ENCODE assay signal across 25 mouse cellular contexts in the genomic region with DNA sequence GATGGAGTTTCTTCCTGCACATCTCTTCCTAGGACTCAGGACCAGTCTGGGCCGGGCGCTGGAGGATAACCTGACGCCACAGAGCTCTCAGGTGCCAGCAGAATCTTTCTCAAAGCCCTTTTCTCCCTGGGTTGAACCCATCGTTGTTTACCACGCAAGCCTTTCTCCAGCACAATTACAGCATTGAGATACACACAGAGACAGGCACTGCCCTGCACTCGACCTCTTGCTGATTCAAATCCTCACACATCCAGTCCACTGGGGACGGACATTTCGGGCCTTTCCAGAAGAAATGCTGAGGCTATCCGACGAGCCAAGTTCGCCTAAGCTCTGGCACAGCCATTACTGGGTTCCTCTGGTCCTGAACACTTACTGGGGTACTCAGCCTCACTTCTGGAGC. TPM values are rescaled to one million over a fixed set of nuclear protein-coding genes. Genes with fewer than 3 reads are reported as not detected.
DNase-seq lines count a peak whose midpoint lies in the region; ATAC-seq and TF ChIP-seq lines count a peak whose summit lies in the region.
"Had no signal": no experiment of that assay in that cellular context is flagged by ENCODE, and none has a peak within 500 bp of the region (broad histone marks: within the 10 kb centered on the region; RNA-seq: fewer than 3 reads in every experiment).

No protein-coding gene starts in this region.

- WGBS in embryonic facial prominence, embryonic 12.5 days, result 80% methylated on average over 11 of the region's 11 CpGs
- WGBS in embryonic facial prominence, embryonic 10.5 days, result 84% methylated on average over 11 of the region's 11 CpGs

- DNase-seq in embryonic facial prominence, embryonic 10.5 days (ENCODE audit: low spot score), result no peak
- no peak for DNase-seq in layer of hippocampus, adult 2 months (ENCODE audit: low spot score in 2 of 2)
- no peak for DNase-seq in layer of hippocampus, adult 8-10 months (ENCODE audit: low spot score in 2 of 2)
- DNase-seq in thymus, postnatal 4 days, result peak; percentile 7
- no peak for DNase-seq in thymus, postnatal 10 days (ENCODE audit: low spot score in 2 of 2)
- no peak for DNase-seq in gastrocnemius, postnatal 25 days
- DNase-seq: adrenal gland, adult 2 months; adrenal gland, postnatal 10 days; adrenal gland, postnatal 36 days; cerebellum, adult 11-12 months; cerebellum, adult 2 months; cerebellum, adult 9-10 months; cerebellum, postnatal 10 days; cerebellum, postnatal 25 days; embryo, embryonic 11 days had no signal

- no peak for ATAC-seq in embryonic facial prominence, embryonic 12.5 days (ENCODE audit: insufficient number of reproducible peaks, insufficient read depth, low FRiP score, low TSS enrichment)
- ATAC-seq: forebrain, embryonic 14.5 days; forebrain, embryonic 16.5 days had no signal

- no peak overlapping the region for H3K27ac ChIP-seq in embryonic facial prominence, embryonic 12.5 days
- no peak overlapping the region for H3K27ac ChIP-seq in embryonic facial prominence, embryonic 10.5 days (replicated peaks)
- H3K27ac ChIP-seq in layer of hippocampus, adult 2 months, result peak overlapping the region; percentile 70
- peak overlapping the region; percentile 64; the same call in 1 of the 2 replicates for H3K27ac ChIP-seq in cortical plate, adult 2 months (ENCODE audit: insufficient read depth, low read length)
- H3K27ac ChIP-seq: embryonic facial prominence, embryonic 13.5 days; embryonic facial prominence, embryonic 15.5 days; forebrain, embryonic 10.5 days; forebrain, embryonic 12.5 days had no signal

- peaks cover 45% of the 10 kb centered on the region for H3K27me3 ChIP-seq in embryonic facial prominence, embryonic 12.5 days
- H3K27me3 ChIP-seq in embryonic facial prominence, embryonic 10.5 days (replicated peaks; ENCODE audit: low read depth, poor library complexity, severe bottlenecking), result peaks cover 53% of the 10 kb centered on the region

- TF ChIP-seq POLR2A in cortical plate, adult 2 months (IDR thresholded peaks at IDR 0.05; ENCODE audit: extremely low read depth, insufficient read depth, low read length), result no peak

- H3K4me2 ChIP-seq in embryonic facial prominence, embryonic 12.5 days (replicated peaks), result no peak overlapping the region
- H3K4me2 ChIP-seq: embryonic facial prominence, embryonic 13.5 days; embryonic facial prominence, embryonic 15.5 days; forebrain, embryonic 12.5 days had no signal

- H3K9ac ChIP-seq in embryonic facial prominence, embryonic 12.5 days, result 0 out of 2 replicates have a peak overlapping the region, but pooled peaks have one; percentile 19
- H3K9ac ChIP-seq: embryonic facial prominence, embryonic 13.5 days; embryonic facial prominence, embryonic 15.5 days; forebrain, embryonic 12.5 days had no signal

- H3K36me3 ChIP-seq in embryonic facial prominence, embryonic 12.5 days, result no peaks in the 10 kb centered on the region
- no peaks in the 10 kb centered on the region for H3K36me3 ChIP-seq in embryonic facial prominence, embryonic 10.5 days (replicated peaks)
- H3K36me3 ChIP-seq: embryonic facial prominence, embryonic 13.5 days; embryonic facial prominence, embryonic 15.5 days; forebrain, embryonic 10.5 days; forebrain, embryonic 12.5 days had no signal

- H3K9me3 ChIP-seq in embryonic facial prominence, embryonic 12.5 days, result no peaks in the 10 kb centered on the region
- H3K9me3 ChIP-seq in embryonic facial prominence, embryonic 10.5 days, result no peaks in the 10 kb centered on the region
- H3K9me3 ChIP-seq: embryonic facial prominence, embryonic 13.5 days; embryonic facial prominence, embryonic 15.5 days; forebrain, embryonic 10.5 days; forebrain, embryonic 12.5 days had no signal

- H3K4me3 ChIP-seq in embryonic facial prominence, embryonic 12.5 days, result no peak overlapping the region
- no peak overlapping the region for H3K4me3 ChIP-seq in embryonic facial prominence, embryonic 10.5 days
- H3K4me3 ChIP-seq in layer of hippocampus, adult 2 months, result no peak overlapping the region
- H3K4me3 ChIP-seq in cortical plate, adult 2 months (ENCODE audit: insufficient read depth, low read length), result no peak overlapping the region
- H3K4me3 ChIP-seq: embryonic facial prominence, embryonic 13.5 days; embryonic facial prominence, embryonic 15.5 days; erythroblast, embryonic 14.5 days; forebrain, embryonic 10.5 days; forebrain, embryonic 12.5 days had no signal

- TF ChIP-seq CTCF in layer of hippocampus, adult 2 months (conservative IDR thresholded peaks at IDR 0.05), result no peak
- TF ChIP-seq CTCF in cortical plate, adult 2 months (IDR thresholded peaks at IDR 0.05; ENCODE audit: extremely low read depth, insufficient read depth, low read length), result no peak

- peaks cover 11% of the 10 kb centered on the region; the same call in 1 of the 2 replicates for H3K4me1 ChIP-seq in embryonic facial prominence, embryonic 12.5 days
- H3K4me1 ChIP-seq in embryonic facial prominence, embryonic 10.5 days, result peaks cover 17% of the 10 kb centered on the region
- no peaks in the 10 kb centered on the region for H3K4me1 ChIP-seq in cortical plate, adult 2 months (ENCODE audit: control insufficient read depth, insufficient read depth, low read length)

RNA-seq across cellular contexts. Expression of a gene that starts 2.5 kb away (rescaled TPM):
- polyA plus RNA-seq in embryonic facial prominence, embryonic 12.5 days (2016; fragmentation: Nextera tagmentation; extraction: Ambion mirVana), result 0.39 and 0.40 TPM in 2 replicates
- polyA plus RNA-seq in embryonic facial prominence, embryonic 10.5 days (2016; fragmentation: Nextera tagmentation; extraction: Ambion mirVana), result 0.05 and 0.16 TPM in 2 replicates
- total RNA-seq in layer of hippocampus, adult 2 months (2021), result 1 to 10 TPM; 5.6 to 7.0 TPM
- total RNA-seq in layer of hippocampus, adult 8-10 months (2022), result 10 to 100 TPM in 2 of 4 experiments, 1 to 10 TPM in 2; 8.8 to 14.4 (median 11.5) TPM
- 6.5 and 8.2 TPM in 2 replicates for polyA plus RNA-seq in cortical plate, adult 2 months (2012; rRNA removed)
- under 1 TPM; 0.08 to 0.13 TPM for total RNA-seq in gastrocnemius, postnatal 25 days (2021)
- polyA plus RNA-seq: forebrain, embryonic 10.5 days had no signal

RNA-seq across cellular contexts. Expression of a gene that starts 34.8 kb away (rescaled TPM):
- polyA plus RNA-seq in embryonic facial prominence, embryonic 12.5 days (2016; fragmentation: Nextera tagmentation; extraction: Ambion mirVana), result 7.3 and 8.4 TPM in 2 replicates
- 9.0 and 10.2 TPM in 2 replicates for polyA plus RNA-seq in embryonic facial prominence, embryonic 10.5 days (2016; fragmentation: Nextera tagmentation; extraction: Ambion mirVana)
- total RNA-seq in layer of hippocampus, adult 2 months (2021), result 10 to 100 TPM; 77.4 to 94.2 TPM
- total RNA-seq in layer of hippocampus, adult 8-10 months (2022), result 10 to 100 TPM; 67.0 to 90.0 (median 75.9) TPM
- 31.4 and 36.0 TPM in 2 replicates for polyA plus RNA-seq in cortical plate, adult 2 months (2012; rRNA removed)
- 1 to 10 TPM; 1.6 to 1.7 TPM for total RNA-seq in gastrocnemius, postnatal 25 days (2021)

RNA-seq across cellular contexts. Expression of a gene that starts 39.0 kb away (rescaled TPM):
- 1.1 and 2.4 TPM in 2 replicates for polyA plus RNA-seq in embryonic facial prominence, embryonic 12.5 days (2016; fragmentation: Nextera tagmentation; extraction: Ambion mirVana)
- 1.7 and 2.2 TPM in 2 replicates for polyA plus RNA-seq in embryonic facial prominence, embryonic 10.5 days (2016; fragmentation: Nextera tagmentation; extraction: Ambion mirVana)
- 1 to 10 TPM; 1.3 TPM for total RNA-seq in layer of hippocampus, adult 2 months (2021)
- 1 to 10 TPM in 3 of 4 experiments, under 1 TPM in 1; 0.68 to 7.5 (median 5.7) TPM for total RNA-seq in layer of hippocampus, adult 8-10 months (2022)
- 7.9 and 8.3 TPM in 2 replicates for polyA plus RNA-seq in cortical plate, adult 2 months (2012; rRNA removed)
- not detected for total RNA-seq in gastrocnemius, postnatal 25 days (2021)
- polyA plus RNA-seq: forebrain, embryonic 12.5 days had no signal

RNA-seq across cellular contexts. Expression of a gene that starts 57.4 kb away (rescaled TPM):
- 2.2 and 2.4 TPM in 2 replicates for polyA plus RNA-seq in embryonic facial prominence, embryonic 12.5 days (2016; fragmentation: Nextera tagmentation; extraction: Ambion mirVana)
- 2.1 and 4.0 TPM in 2 replicates for polyA plus RNA-seq in embryonic facial prominence, embryonic 10.5 days (2016; fragmentation: Nextera tagmentation; extraction: Ambion mirVana)
- total RNA-seq in layer of hippocampus, adult 2 months (2021), result 1 to 10 TPM; 5.3 to 5.6 TPM
- 10 to 100 TPM in 2 of 4 experiments, 1 to 10 TPM in 2; 4.5 to 15.9 (median 9.7) TPM for total RNA-seq in layer of hippocampus, adult 8-10 months (2022)
- polyA plus RNA-seq in cortical plate, adult 2 months (2012; rRNA removed), result 7.4 and 7.6 TPM in 2 replicates
- total RNA-seq in gastrocnemius, postnatal 25 days (2021), result under 1 TPM in 1 of 2 experiments, not detected in 1; 0.61 TPM
- polyA plus RNA-seq: C2C12 had no signal

Comparison
In these comparisons a context has a peak if more than half of its experiments do, and no peak if none do; other contexts are left out.
1. H3K27ac ChIP-seq: peak in layer of hippocampus, adult 2 months (single experiment) and cortical plate, adult 2 months (single experiment); none in embryonic facial prominence, embryonic 12.5 days (single experiment) and embryonic facial prominence, embryonic 10.5 days (single experiment).
2. RNA of a gene that starts 2.5 kb away (total RNA-seq): 8.8 to 14.4 TPM in layer of hippocampus, adult 8-10 months and 5.6 to 7.0 TPM in layer of hippocampus, adult 2 months; 0.08 to 0.13 TPM in gastrocnemius, postnatal 25 days; every median in the first group is over 4 times any median in the second.
3. RNA of a gene that starts 34.8 kb away (total RNA-seq): 77.4 to 94.2 TPM in layer of hippocampus, adult 2 months and 67.0 to 90.0 TPM in layer of hippocampus, adult 8-10 months; 1.6 to 1.7 TPM in gastrocnemius, postnatal 25 days; every median in the first group is over 10 times any median in the second.